Mouse (Mus musculus) G1E (cell line): Measurements from ENCODE around the gene Fam83e.

Experiments used
- CTCF ChIP-seq: IDR thresholded peaks from 2 replicates; pipeline ENCODE4 v1.5.1; 2012; ENCODE audit warnings: low read depth, low read length, inconsistent platforms, mixed read lengths
- GATA1 ChIP-seq: IDR thresholded peaks from 2 replicates; pipeline ENCODE4 v1.6.1; 2012; ENCODE audit warnings: borderline replicate concordance, low read length, inconsistent platforms, mixed read lengths

DNA sequence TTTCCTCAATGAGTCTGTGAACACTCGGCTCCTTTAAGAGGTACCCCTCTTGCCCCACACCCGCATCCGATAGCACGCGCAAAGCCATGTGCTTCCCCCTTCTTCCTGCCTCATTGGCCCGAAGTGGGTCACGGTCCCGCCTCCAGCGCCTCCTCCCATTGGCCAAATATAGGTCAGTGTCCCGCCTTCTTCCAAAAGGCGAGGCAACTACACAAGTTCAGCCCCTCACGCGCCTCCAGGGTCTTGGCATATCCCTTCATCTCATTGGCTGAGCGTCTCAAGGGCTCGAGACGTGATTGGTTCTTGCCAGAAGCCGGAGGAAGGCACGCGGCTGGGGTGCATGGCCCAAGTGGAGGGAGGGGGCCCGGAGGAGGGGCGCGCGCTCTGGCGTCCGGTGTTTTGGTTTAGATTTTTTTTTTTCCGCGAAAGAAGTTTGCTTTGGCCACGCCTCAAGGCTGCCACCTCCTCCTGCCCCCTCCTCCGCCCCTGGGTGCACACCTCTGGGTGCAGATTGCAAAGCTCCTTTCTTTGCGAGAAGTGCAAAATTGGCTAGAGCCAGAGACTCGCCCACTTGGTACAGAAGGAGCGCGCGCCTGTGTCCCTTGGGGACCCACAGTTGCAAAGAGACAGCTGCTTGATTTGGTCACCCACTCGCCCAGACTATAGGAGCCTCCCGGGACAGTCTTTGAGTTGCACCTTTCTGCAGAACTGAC lies 16.1 kb upstream of the Fam83e start, which contains the start of gene Dbp:
- no peak for TF ChIP-seq GATA1
- TF ChIP-seq CTCF = no peak
